Comparison of ENCODE assay signal across 9 mouse cellular contexts in the genomic region with DNA sequence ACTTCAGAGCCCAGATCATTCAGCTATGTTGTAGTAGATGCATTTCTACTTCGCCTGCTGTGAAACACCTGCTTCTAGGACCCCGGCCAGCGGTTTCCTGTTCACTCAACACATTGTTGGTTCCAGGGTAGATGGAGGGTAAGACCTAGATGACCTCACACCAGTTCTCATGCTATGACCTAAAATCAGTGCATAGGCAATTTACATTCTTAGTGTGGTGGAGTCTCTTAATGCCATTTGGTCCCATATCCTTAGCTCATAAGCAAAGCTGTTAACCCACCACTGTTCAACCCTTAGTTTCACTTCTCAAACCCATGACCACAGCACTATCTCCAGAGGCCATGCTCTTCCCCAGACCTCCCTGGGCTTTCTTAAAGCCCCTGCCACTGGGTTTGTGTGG.
"Had no signal": no experiment of that assay in that cellular context is flagged by ENCODE, and none has a peak within 500 bp of the region (broad histone marks: within the 10 kb centered on the region; RNA-seq: fewer than 3 reads in every experiment).

No protein-coding gene starts in this region.

- H3K4me3 ChIP-seq: left cerebral cortex, adult 2 months; limb, embryonic 15.5 days; liver, embryonic 12.5 days; midbrain, embryonic 12.5 days had no signal

- H3K4me1 ChIP-seq: limb, embryonic 15.5 days; liver, embryonic 12.5 days; midbrain, embryonic 12.5 days had no signal

- H3K27ac ChIP-seq: left cerebral cortex, adult 2 months; limb, embryonic 15.5 days; liver, embryonic 12.5 days; midbrain, embryonic 12.5 days had no signal

- H3K36me3 ChIP-seq: limb, embryonic 15.5 days; liver, embryonic 12.5 days; midbrain, embryonic 12.5 days had no signal

- ATAC-seq: liver, embryonic 12.5 days had no signal

- H3K27me3 ChIP-seq: limb, embryonic 15.5 days; midbrain, embryonic 12.5 days had no signal

- H3K9me3 ChIP-seq: limb, embryonic 15.5 days; liver, embryonic 12.5 days; midbrain, embryonic 12.5 days had no signal

- H3K4me2 ChIP-seq: limb, embryonic 15.5 days; liver, embryonic 12.5 days; lung, embryonic 14.5 days; midbrain, embryonic 12.5 days had no signal

- H3K9ac ChIP-seq: limb, embryonic 15.5 days; liver, embryonic 12.5 days; lung, embryonic 14.5 days; midbrain, embryonic 12.5 days had no signal

- DNase-seq: kidney, adult 11 months; kidney, postnatal 14 days; lung, embryonic 14.5 days; lung, postnatal 10 days; lung, postnatal 4 days had no signal
